Mouse (Mus musculus) liver, adult (tissue): ENCODE data around the gene Btn1a1.

Experiments used
- GATA4 ChIP-seq: IDR thresholded peaks from 2 replicates; pipeline ENCODE4 v1.6.1; 2014; ENCODE audit warnings: mild to moderate bottlenecking, low read length; ENCODE audit not compliant: insufficient replicate concordance

The Btn1a1 gene

DNA sequence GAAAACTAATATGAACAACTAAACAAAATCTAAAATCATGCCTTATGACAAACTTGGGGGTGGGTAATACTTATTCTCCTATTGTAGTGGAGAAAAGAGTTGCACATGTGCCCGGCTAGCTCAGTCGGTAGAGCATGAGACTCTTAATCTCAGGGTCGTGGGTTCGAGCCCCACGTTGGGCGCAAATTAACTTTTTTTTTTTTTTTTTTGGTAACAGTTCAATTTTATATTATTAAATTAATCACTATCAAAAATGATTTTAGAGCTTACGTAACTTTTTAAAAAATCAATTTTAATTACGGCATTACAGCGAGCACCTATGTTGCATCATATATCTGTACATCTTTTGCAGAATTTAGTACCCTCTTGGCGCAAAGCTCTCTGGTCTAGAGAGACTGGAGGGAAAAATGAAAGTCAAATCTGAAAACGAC is 29.5 kb downstream of the Btn1a1 start:
- TF ChIP-seq GATA4: no peak

- TF ChIP-seq GATA4: no peak
Observed at GRCm38 (mm10) chr13:23435676-23436075, 30.0 kb downstream of the Btn1a1 start.

DNA sequence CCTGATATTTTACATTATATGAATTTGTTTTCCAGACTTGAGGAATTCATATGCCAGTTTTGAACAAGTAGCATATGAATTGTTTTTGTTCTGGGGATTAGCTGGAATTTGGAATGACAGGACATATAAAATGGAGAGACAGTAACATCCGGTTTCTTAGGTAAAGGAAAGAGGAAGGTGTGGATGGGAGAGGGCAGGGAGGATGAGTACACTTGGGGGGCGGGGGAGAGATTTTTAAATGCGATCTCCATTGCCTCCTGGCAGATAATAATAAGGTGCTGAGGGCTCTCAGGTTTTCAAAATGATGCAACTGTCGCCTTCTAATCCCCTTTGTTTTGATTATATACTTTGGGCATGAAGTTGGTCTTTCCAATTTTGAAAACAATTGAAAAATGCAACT is 30.5 kb downstream of the Btn1a1 start:
- TF ChIP-seq GATA4: no peak

DNA sequence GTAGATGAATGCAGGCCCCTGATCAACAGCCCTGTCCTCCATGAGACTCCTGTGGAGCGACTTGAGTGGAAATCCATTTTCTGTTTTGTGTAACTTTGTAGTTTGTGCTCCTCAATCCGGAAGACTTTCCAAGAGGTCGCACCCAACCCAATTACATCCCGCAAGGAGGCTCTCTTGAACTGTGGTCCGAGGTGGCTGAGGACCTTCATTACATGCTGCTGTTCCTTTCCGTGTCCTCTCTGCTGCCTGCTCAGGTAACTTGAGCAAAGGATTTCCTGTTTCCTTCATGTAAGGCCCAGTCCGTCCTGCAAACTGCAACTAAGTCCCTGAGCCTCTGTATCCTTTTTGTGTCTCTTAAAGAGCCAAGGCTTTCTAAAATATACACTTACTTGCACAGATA is 31.3 kb downstream of the Btn1a1 start:
- TF ChIP-seq GATA4: no peak

- TF ChIP-seq GATA4: no peak
Observed at GRCm38 (mm10) chr13:23433801-23434200, 31.9 kb downstream of the Btn1a1 start.

DNA sequence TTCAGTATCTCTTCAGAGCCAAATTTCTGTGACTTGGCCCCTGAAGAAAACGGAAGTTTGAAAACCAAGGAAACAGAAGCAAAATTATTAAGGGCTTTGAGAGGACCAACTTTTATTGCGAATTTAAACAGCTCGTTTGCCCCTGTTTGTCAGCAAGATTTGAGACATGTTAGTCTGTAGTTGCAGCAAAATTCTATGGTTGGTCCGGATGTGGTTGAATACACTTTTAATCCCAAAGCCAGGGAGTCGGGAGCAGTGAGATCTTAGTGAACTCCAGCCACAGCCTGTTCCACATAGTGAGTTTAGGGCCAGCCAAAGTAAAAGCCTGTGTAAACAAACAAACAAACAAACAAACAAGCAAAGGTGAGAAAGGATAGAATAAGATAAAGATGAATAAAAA is 32.5 kb downstream of the Btn1a1 start:
- TF ChIP-seq GATA4: no peak

DNA sequence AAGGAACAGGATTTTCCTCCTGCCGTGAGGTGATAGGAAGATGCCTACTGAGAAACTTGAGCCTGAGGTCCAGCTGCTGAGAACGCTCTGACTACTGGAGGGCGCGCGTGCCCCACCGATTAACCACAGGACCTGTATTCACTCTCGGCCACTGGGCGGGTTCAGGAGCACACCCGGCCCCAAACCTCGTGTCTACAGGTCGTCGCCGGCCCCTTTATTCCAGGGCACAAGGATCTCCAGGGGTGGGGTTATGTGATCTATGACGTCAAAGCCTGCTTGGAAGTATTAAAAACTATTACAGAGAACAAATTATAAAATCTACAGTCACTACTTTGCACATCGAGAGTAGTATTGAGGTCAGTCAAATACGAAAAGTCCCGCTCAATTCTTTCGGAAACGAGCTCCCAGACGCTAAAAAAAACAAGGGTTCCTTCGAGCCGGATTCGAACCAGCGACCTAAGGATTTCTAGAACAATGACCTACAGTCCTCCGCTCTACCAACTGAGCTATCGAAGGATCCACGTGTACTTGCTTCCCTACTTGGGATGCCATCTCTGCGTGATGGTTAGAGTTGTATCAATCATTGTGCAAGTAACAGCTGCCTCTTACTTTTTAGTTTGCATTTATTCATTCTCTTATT is 33.0 kb downstream of the Btn1a1 start:
- TF ChIP-seq GATA4: peak; percentile 19; the same call in 1 of the 2 replicates

GRCm38 (mm10) chr13:23431351-23431771 is 34.3 kb downstream of the Btn1a1 start:
- TF ChIP-seq GATA4: peak; percentile 68; the same call in 1 of the 2 replicates

GRCm38 (mm10) chr13:23430734-23431133 is 35.0 kb downstream of the Btn1a1 start:
- no peak for TF ChIP-seq GATA4

DNA sequence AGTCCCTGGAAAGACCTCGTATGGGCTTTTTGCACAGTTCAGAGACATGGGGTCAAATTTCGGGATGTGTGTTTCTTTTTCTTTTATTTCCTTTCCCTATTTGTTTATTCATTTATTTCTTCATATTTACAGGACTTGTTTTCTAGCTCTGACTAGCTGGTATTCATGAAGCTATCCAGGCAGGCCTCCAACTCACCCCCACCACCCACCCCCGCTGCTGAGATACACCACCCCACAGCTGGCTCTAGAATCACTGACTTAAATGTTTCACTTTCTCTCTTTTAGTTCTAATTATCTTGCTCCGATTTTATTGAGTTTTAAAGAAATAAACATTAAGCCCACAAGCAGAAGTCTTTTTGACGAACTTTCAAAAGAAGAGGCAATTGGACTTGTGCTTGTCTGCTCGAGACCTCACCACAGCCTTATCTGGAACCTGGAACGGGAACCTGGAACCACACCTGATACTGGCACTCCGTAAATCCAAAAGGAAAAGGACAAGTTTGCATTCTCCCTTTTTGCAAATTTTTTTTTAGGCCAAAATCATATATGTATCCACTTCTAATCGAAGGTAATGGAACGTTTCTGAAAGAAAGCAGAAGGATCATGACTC is 35.8 kb downstream of the Btn1a1 start:
- TF ChIP-seq GATA4: no peak

DNA sequence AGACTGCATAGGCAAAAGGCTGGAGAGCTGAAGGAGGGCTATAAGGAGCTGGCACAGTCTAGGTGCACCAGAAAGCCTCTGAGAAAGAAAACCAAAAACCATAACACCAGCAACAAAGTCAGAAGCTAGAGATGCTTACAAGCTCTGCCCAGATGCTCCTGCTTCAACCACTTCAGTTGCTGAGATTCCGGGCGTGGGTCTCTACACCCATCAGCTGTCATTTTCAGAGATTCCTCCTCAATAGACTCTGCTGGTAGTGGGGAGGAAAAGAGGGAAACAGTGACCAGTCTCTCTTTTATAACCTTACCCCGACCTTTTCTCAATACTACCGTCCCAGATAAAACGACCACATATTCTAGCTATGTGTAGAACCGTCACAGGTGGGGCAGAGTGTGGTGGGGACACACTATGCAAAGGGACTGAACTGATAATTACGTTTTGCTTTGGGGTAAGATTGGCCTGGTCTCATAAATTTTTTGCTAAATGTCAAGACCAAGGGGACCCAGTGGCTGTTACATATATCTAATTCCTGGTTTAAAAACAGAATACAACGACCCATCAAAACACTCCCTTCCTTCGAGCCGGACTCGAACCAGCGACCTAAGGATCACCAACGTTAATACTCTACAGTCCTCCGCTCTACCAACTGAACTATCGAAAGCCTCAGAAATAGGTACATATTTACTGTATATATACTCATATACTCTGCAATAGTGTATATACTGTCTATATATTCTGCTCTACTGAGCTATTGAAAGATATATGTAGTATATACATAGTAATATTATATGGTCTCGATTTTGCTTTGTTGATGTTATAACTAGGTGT is 37.3 kb downstream of the Btn1a1 start:
- TF ChIP-seq GATA4: no peak

- no peak for TF ChIP-seq GATA4
Observed at GRCm38 (mm10) chr13:23427401-23427910, 38.2 kb downstream of the Btn1a1 start.

DNA sequence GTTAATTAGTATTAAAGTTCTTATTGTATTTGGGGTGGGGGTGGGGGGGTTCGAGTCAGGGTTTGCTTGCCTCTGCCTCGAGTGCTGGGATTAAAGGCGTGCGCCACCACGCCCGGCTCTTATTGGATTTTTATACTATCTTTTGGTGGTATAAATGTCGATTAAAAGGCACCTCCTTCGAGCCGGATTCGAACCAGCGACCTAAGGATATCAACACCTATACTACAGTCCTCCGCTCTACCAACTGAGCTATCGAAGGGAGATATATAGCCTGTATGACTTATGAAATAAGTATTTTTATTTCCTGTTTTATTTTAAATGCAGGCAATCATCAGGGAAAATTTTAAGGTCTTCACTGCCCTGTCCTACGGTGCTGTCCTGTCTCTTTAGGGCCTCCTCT is 38.8 kb downstream of the Btn1a1 start:
- no peak for TF ChIP-seq GATA4

GRCm38 (mm10) chr13:23426335-23426734 is 39.4 kb downstream of the Btn1a1 start:
- no peak for TF ChIP-seq GATA4

DNA sequence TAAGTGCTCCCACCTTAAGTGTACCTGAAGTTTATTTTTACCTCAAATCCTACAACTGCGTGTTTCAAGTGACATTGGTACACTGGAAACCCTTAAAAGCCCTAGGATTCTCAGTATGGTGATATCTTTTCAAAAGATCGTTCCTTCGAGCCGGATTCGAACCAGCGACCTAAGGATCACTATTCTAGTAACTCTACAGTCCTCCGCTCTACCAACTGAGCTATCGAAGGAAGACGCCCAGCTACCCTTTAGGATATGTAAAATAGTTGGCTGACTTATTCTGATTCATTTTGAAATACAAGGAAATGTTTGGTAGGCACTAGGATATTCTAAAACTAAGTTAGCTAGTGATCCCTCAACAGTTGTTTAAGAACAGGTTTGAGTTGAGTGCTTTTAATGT is 40.2 kb downstream of the Btn1a1 start:
- TF ChIP-seq GATA4: no peak

DNA sequence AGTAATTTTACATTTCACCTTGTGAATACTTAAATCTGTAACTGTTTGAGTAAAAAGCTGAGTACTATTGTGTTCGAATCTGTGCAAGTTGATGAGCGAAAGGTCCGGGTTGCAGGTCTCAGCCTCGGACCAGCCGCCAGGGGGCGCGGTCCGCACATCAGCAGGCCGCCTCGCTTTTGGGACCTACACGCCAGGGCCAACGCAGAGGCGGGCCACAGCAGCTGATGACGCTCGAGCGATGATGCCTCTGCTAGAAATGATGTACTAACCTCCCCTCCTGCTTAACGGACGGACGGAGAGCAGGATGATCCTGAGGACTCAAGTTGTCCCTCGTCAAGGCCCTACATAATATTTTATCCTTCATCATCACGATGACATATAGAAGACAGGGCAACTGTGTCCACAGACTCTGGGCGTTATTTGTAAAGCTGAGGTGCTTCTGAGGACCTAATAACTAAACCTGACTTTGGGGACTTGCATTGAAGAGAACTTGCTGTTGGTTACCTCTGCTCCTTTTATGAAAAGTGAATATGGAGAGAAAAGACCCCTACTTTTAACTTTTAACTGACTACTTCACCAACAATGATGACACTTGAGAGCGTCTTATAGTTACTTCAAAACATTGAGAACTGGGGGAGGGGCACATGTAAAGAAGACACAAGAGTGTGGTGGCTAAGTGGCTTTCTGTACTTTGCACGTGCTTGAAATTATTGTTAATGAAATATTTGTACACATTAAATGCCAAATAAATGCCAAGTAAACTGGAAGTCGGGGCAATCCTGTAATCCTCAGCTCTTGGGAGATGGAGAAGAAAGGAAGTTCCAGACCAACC is 41.0 kb downstream of the Btn1a1 start:
- TF ChIP-seq GATA4: peak; percentile 21; the same call in 1 of the 2 replicates

- no peak for TF ChIP-seq GATA4
Observed at GRCm38 (mm10) chr13:23424052-23424380, 41.7 kb downstream of the Btn1a1 start.
